Mouse (Mus musculus) CH12.LX (cell line): ENCODE results near the gene Rbbp5. TPM values are rescaled to one million over a fixed set of nuclear protein-coding genes. Genes with fewer than 3 reads are reported as not detected.

Experiments used
- DNase-seq: peaks from one replicate; pipeline ENCODE4 v3.0.0-alpha.2; 2013; ENCODE audit errors: extremely low read depth
- H3K27ac ChIP-seq: 2 replicates; pipeline ENCODE4 v1.5.1; 2012; ENCODE audit warnings: low read depth, mild to moderate bottlenecking, control low read depth, moderate library complexity; ENCODE audit not compliant: insufficient read depth
- H3K27me3 ChIP-seq: replicated peaks from 2 replicates; pipeline ENCODE3; 2012; ENCODE audit warnings: inconsistent platforms
- H3K36me3 ChIP-seq, 2 experiments: replicated peaks in 1 of 2; 2 replicates each; pipeline versions ENCODE3 to v1.6.1; 2012; ENCODE audit warnings: inconsistent platforms in 1 of 2, low read length in 1 of 2, mild to moderate bottlenecking in 1 of 2, mixed read lengths in 1 of 2, moderate library complexity in 1 of 2; ENCODE audit not compliant: control insufficient read depth in 1 of 2, insufficient read depth in 1 of 2
- H3K4me1 ChIP-seq, 2 experiments: 2 replicates each; pipeline ENCODE4 v1.6.1; 2012; ENCODE audit warnings: inconsistent platforms in 1 of 2, moderate library complexity in 1 of 2; ENCODE audit not compliant: insufficient read depth in 2 of 2, control insufficient read depth in 1 of 2
- H3K4me2 ChIP-seq: 2 replicates; pipeline ENCODE4 v1.6.1; 2012; ENCODE audit warnings: low read depth, mild to moderate bottlenecking, control low read depth; ENCODE audit not compliant: poor library complexity, insufficient read depth, severe bottlenecking
- H3K4me3 ChIP-seq, 3 experiments: fragments of 150-350 bp in 1 of 3; sonication (generic) in 1 of 3; replicated peaks in 1 of 3; 2 replicates each; pipeline versions ENCODE3 to v1.5.1; 2011 to 2012; ENCODE audit warnings: low read depth in 2 of 3, low read length in 2 of 3, mild to moderate bottlenecking in 2 of 3, moderate library complexity in 2 of 3, control low read depth in 1 of 3, improper control_type of control experiment in 1 of 3, inconsistent platforms in 1 of 3, mixed read lengths in 1 of 3; ENCODE audit not compliant: poor library complexity in 1 of 3
- H3K79me2 ChIP-seq: replicated peaks from 2 replicates; pipeline ENCODE4 v1.6.1; 2012; ENCODE audit warnings: mild to moderate bottlenecking, moderate library complexity; ENCODE audit not compliant: control insufficient read depth, poor library complexity, insufficient read depth, severe bottlenecking; ENCODE audit errors: extremely low read depth
- H3K9ac ChIP-seq: 2 replicates; pipeline ENCODE4 v1.6.1; 2012; ENCODE audit warnings: low read depth, mild to moderate bottlenecking, control low read depth, moderate library complexity; ENCODE audit not compliant: insufficient read depth
- H3K9me3 ChIP-seq: replicated peaks from 2 replicates; pipeline ENCODE3; 2012; ENCODE audit warnings: low read length, inconsistent platforms, mixed read lengths
- CTCF ChIP-seq, 2 experiments: IDR thresholded peaks in 1 of 2; conservative IDR thresholded peaks in 1 of 2; 2 replicates each; pipeline ENCODE4 v1.5.1; 2011 to 2012; ENCODE audit warnings: low read depth in 2 of 2, low read length in 2 of 2, improper control_type of control experiment in 1 of 2, inconsistent platforms in 1 of 2, mild to moderate bottlenecking in 1 of 2, moderate library complexity in 1 of 2
- ELF1 ChIP-seq: IDR thresholded peaks from 2 replicates; pipeline ENCODE4 v1.6.1; 2014; ENCODE audit warnings: low read depth, mild to moderate bottlenecking, inconsistent platforms, low read length, improper control_type of control experiment
- HCFC1 ChIP-seq: IDR thresholded peaks from 2 replicates; pipeline ENCODE4 v1.6.1; 2012; ENCODE audit warnings: low read depth, mild to moderate bottlenecking, inconsistent platforms, low read length, improper control_type of control experiment
- JUN ChIP-seq: IDR thresholded peaks from 2 replicates; pipeline ENCODE4 v1.6.1; 2011; ENCODE audit warnings: low read depth, mild to moderate bottlenecking, low read length, improper control_type of control experiment, moderate library complexity; ENCODE audit not compliant: insufficient read depth
- MAFK ChIP-seq: IDR thresholded peaks from 2 replicates; pipeline ENCODE4 v1.6.1; 2011; ENCODE audit warnings: low read length, improper control_type of control experiment; ENCODE audit not compliant: insufficient replicate concordance
- MAZ ChIP-seq: IDR thresholded peaks from 2 replicates; pipeline ENCODE4 v1.6.1; 2012; ENCODE audit warnings: low read depth, mild to moderate bottlenecking, inconsistent platforms, low read length, improper control_type of control experiment, moderate library complexity
- MXI1 ChIP-seq: IDR thresholded peaks from 2 replicates; pipeline ENCODE4 v1.6.1; 2011; ENCODE audit warnings: mild to moderate bottlenecking, low read depth, low read length, improper control_type of control experiment
- MYC ChIP-seq: IDR thresholded peaks from 2 replicates; pipeline ENCODE4 v1.6.1; 2011; ENCODE audit warnings: low read depth, mild to moderate bottlenecking, improper control_type of control experiment, low read length
- NRF1 ChIP-seq: IDR thresholded peaks from 2 replicates; pipeline ENCODE4 v1.6.1; 2014; ENCODE audit warnings: low read depth, mild to moderate bottlenecking, inconsistent platforms, low read length, improper control_type of control experiment, moderate library complexity
- RAD21 ChIP-seq: IDR thresholded peaks from 2 replicates; pipeline ENCODE4 v1.6.1; 2011; ENCODE audit warnings: low read depth, mild to moderate bottlenecking, low read length, improper control_type of control experiment, moderate library complexity
- RCOR1 ChIP-seq: conservative IDR thresholded peaks from 2 replicates; pipeline ENCODE4 v1.6.1; 2012; ENCODE audit warnings: low read depth, mild to moderate bottlenecking, inconsistent platforms, low read length, improper control_type of control experiment
- SMC3 ChIP-seq: IDR thresholded peaks from 2 replicates; pipeline ENCODE4 v1.6.1; 2011; ENCODE audit warnings: low read depth, low read length, improper control_type of control experiment
- UBTF ChIP-seq: IDR thresholded peaks from 2 replicates; pipeline ENCODE4 v1.6.1; 2012; ENCODE audit warnings: low read depth, mild to moderate bottlenecking, inconsistent platforms, low read length, improper control_type of control experiment, moderate library complexity
- USF2 ChIP-seq: conservative IDR thresholded peaks from 2 replicates; pipeline ENCODE4 v1.6.1; 2011; ENCODE audit warnings: low read depth, low read length, improper control_type of control experiment
- ZC3H11A ChIP-seq: IDR thresholded peaks from 2 replicates; pipeline ENCODE4 v1.6.1; 2012; ENCODE audit warnings: low read depth, mild to moderate bottlenecking, inconsistent platforms, low read length, improper control_type of control experiment
- ZNF384 ChIP-seq: IDR thresholded peaks from 2 replicates; pipeline ENCODE4 v1.6.1; 2012; ENCODE audit warnings: low read depth, low read length, improper control_type of control experiment, inconsistent platforms
- dilution Hi-C: fragments of 300-500 bp; cut with MboI; formaldehyde crosslinking; loops from 2 replicates; pipeline ENCODE4 v1.14.3; 2020; ENCODE audit warnings: low sequenced_read_pairs; ENCODE audit not compliant: extremely low pct_unique_long_range_greater_than_20kb, extremely low pct_ligation_motif_present
- in situ Hi-C: fragments of 300-500 bp; cut with MboI; formaldehyde crosslinking; loops from 3 replicates; pipeline ENCODE4 v1.14.3; 2019; ENCODE audit warnings: low sequenced_read_pairs, low pct_ligation_motif_present, low pct_unique_long_range_greater_than_20kb, mixed read lengths
- polyA plus RNA-seq: library from polyadenylated mRNA; unstranded; fragments of >175 nt; gene quantifications from 2 replicates; pipeline ENCODE4 v1.2.1, GENCODE M21; 2012; ENCODE audit warnings: low read depth; ENCODE audit not compliant: insufficient read length
- total RNA-seq, 2 experiments: library from RNA; depleted of rRNA; stranded (reverse); fragments of 300-350 nt in 1 of 2; fragments of >200 nt in 1 of 2; gene quantifications; 2 replicates each; pipeline ENCODE4 v1.2.3; 2012 to 2014

Gene Rbbp5
- total and polyA plus RNA-seq, 3 experiments: 36.9 to 52.5 (median 50.3) TPM

GRCm38 (mm10) chr1:132509771-132510170, 32.6 kb downstream of the Rbbp5 start:
- H3K9me3 ChIP-seq: no peaks in the 10 kb centered on the region
- no peak overlapping the region for H3K4me2 ChIP-seq
- no peaks in the 10 kb centered on the region for H3K79me2 ChIP-seq
- in situ Hi-C loops: no loop called here
- H3K27ac ChIP-seq: no peak overlapping the region
- TF ChIP-seq NRF1: no peak
- dilution Hi-C loops: no loop called here
- no peak overlapping the region for H3K9ac ChIP-seq
- DNase-seq: no peak
- peaks cover 12% of the 10 kb centered on the region for H3K27me3 ChIP-seq
- no peaks in the 10 kb centered on the region for H3K4me1 ChIP-seq
- peaks cover 25 to 51% of the 10 kb centered on the region in 2 experiments for H3K36me3 ChIP-seq
- H3K4me3 ChIP-seq: no peak overlapping the region

GRCm38 (mm10) chr1:132511521-132511920, 34.4 kb downstream of the Rbbp5 start:
- Histone ChIP-seq H3K4me1 (no peaks in the 10 kb centered on the region), H3K36me3 (peaks cover 15 to 33% of the 10 kb centered on the region in 2 experiments), H3K79me2 (no peaks in the 10 kb centered on the region), H3K4me3 (no peak overlapping the region), H3K27ac (no peak overlapping the region), H3K4me2 (no peak overlapping the region), H3K9ac (no peak overlapping the region), H3K27me3 (peaks cover 16% of the 10 kb centered on the region), H3K9me3 (no peaks in the 10 kb centered on the region)
- dilution Hi-C loops (no loop called here), in situ Hi-C loops (no loop called here)
- no peak for DNase-seq
- TF ChIP-seq JUN (no peak), ZNF384 (no peak), USF2 (no peak), ZC3H11A (no peak), MAFK (no peak), MXI1 (no peak), HCFC1 (no peak), UBTF (no peak), MYC (no peak), SMC3 (no peak), MAZ (no peak), RAD21 (no peak), CTCF (conservative IDR thresholded peaks at IDR 0.05 in 1 of 2, IDR thresholded peaks at IDR 0.05 in 1 of 2; ENCODE audit: low read depth in 2 of 2, low read length in 2 of 2) (no peak), ELF1 (no peak), RCOR1 (no peak)
